Mouse (Mus musculus): Measurements from ENCODE around the gene 4930590J08Rik. TPM values are rescaled to one million over a fixed set of nuclear protein-coding genes. Genes with fewer than 3 reads are reported as not detected.

Gene 4930590J08Rik
- polyA plus RNA-seq, 1 experiment from 2014 or later, result 0.25 TPM

Other genes starting within 250 kb of the 4930590J08Rik start
- 84.0 and 87.2 TPM in 2 replicates for gene Slc6a6, start 218.8 kb upstream of the 4930590J08Rik start, polyA plus RNA-seq (2015; fragmentation: Nextera tagmentation; extraction: Ambion mirVana)
- 0.81 and 0.92 TPM in 2 replicates for gene Grip2, start 75.6 kb upstream of the 4930590J08Rik start, polyA plus RNA-seq (2015; fragmentation: Nextera tagmentation; extraction: Ambion mirVana)
- 35.0 and 37.6 TPM in 2 replicates for gene Ccdc174, start 24.8 kb upstream of the 4930590J08Rik start, polyA plus RNA-seq (2015; fragmentation: Nextera tagmentation; extraction: Ambion mirVana)
- 18.1 and 18.7 TPM in 2 replicates for gene Fgd5, start 76.1 kb downstream of the 4930590J08Rik start, polyA plus RNA-seq (2015; fragmentation: Nextera tagmentation; extraction: Ambion mirVana)
- gene Nr2c2, start 188.6 kb downstream of the 4930590J08Rik start, polyA plus RNA-seq (2015; fragmentation: Nextera tagmentation; extraction: Ambion mirVana), result 18.8 and 19.8 TPM in 2 replicates

Data from kidney, embryonic 15.5 days (tissue).